Mouse (Mus musculus) layer of hippocampus, adult 9-11 months (tissue): Measurements from ENCODE around the gene Mri1.

Experiments used
- DNase-seq: peaks from one replicate; pipeline ENCODE4 v3.0.0; 2022

Mri1 gene

DNA sequence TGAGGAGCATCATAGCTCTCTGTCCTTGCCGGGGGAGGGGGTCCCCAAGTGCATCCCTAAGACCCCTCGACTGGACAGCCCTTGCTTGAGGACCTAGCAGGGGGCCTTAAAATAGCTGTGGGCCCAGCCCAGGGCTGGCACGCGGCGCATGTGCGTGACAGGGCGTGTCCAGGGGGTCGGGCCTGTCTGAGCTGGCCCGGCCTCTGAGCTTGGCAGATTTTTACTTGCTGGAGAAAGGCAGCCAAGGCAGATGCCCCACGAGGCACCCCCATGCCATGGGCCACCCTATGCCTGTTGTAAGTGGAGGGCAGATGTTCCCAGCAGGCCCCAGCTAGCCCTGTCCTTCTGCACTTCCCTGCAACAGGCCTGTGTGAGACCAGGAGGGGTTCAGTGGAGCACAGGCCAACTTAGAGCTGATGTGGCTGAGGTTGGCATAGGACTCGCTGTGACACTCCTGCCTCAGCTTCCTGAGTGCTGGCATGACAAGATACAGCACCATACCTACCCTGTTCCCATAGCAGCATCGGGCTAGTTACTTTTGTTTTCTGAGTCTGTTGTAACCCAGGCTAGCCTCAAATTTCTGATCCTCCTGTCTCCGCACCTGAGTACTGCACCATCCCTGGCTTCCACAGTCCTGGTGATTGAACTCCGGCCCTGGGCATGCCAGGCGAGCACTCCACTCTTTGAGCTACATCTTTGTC lies 55.4 kb downstream of the Mri1 start:
- DNase-seq, result peak; percentile 72

DNA sequence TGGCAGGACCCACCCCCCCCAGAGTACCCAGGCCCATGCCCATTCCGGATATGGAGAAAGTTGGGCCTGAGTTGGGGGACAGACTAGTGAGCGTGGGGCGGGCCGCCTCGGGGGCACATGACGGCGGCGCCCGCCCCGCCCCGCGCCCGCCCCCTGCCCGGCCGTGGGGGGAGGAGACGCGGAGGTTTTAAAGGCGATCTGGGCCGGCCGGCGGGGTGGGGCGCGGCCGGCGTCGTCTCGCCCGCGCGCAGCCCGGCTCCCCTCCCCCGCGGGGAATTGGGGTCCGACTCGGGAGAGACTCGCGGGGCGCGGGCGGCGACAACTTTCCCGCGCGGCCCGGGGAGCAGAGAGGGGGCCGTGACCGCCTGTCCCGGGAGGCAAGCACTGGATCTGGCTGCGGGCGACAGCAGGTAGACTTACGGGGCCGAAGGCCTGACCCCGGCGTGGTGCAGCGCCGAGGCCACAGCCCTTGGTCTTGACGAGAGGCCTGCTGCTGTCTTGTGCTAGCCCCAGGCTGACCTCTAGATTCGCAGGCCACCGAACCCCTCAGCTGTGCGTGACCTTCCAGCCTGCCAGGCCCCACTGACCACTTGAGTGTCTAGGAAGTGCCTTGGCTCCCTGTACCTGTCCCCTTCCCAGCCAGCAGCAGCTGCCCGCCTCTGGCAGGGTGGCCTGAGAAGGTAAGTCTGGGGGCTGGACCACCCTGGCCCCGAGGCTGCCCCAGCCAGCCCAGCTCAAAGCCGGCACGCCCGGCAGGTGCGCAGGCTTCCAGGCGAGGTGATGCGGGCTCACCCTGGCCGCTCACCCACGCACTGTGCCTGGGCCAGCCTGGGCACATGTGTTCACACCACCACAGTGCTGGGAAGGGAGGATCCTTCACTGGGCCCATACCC lies 56.2 kb downstream of the Mri1 start:
- peak; percentile 64 for DNase-seq

DNA sequence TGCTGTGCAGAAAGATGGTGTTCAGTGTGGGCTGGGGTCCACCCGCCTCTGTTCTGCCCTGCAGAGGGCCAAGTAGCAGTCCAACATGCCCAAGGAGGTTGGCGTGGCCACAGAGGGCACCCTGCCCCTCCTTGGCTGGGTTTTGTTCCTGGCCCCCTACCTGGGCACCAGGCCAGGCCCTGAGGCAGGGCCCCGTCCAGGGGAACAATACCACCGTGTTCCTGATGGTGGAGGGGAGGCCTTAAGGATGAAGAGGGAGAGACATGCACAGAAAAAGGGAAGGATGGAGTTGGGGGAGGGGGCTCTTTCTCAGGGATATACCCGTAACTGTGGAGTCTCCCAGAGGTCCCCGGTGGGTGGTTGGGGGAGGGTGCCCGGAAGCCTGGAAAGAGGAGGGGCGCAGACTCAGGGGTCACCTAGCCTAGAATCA lies 57.0 kb downstream of the Mri1 start:
- no peak for DNase-seq
